Mouse (Mus musculus) lung, embryonic 16.5 days (tissue): ENCODE measurements around the gene Acmsd. TPM values are rescaled to one million over a fixed set of nuclear protein-coding genes. Genes with fewer than 3 reads are reported as not detected.

ENCODE experiments used
- ATAC-seq: fragments of 200-750 bp; cut with Nextera tagmentation; 2 replicates; pipeline ENCODE4 v1.8.0; 2017; ENCODE audit warnings: low read depth, mild to moderate bottlenecking, moderate library complexity
- H3K27ac ChIP-seq: fragments of 300-500 bp; sonication (generic); 2 replicates; pipeline ENCODE4 v1.5.1; 2014; ENCODE audit warnings: mild to moderate bottlenecking, control low read depth, low read length
- H3K27me3 ChIP-seq: fragments of 300-500 bp; sonication (generic); 2 replicates; pipeline ENCODE4 v1.6.1; 2014; ENCODE audit warnings: low read depth, low read length, mixed read lengths; ENCODE audit not compliant: control insufficient read depth, insufficient read depth
- H3K36me3 ChIP-seq: fragments of 300-500 bp; sonication (generic); 2 replicates; pipeline ENCODE4 v1.6.1; 2014; ENCODE audit warnings: low read length; ENCODE audit not compliant: control insufficient read depth, insufficient read depth
- H3K4me1 ChIP-seq: fragments of 300-500 bp; sonication (generic); replicated peaks from 2 replicates; pipeline ENCODE4 v1.6.1; 2014; ENCODE audit warnings: low read length, mixed read lengths; ENCODE audit not compliant: control insufficient read depth, insufficient read depth
- H3K4me2 ChIP-seq: fragments of 300-500 bp; sonication (generic); 2 replicates; pipeline ENCODE4 v1.6.1; 2014; ENCODE audit warnings: low read depth, low read length, control low read depth
- H3K4me3 ChIP-seq: fragments of 300-500 bp; sonication (generic); 2 replicates; pipeline ENCODE4 v1.5.1; 2014; ENCODE audit warnings: mild to moderate bottlenecking, low read length, control low read depth
- H3K9ac ChIP-seq: fragments of 300-500 bp; sonication (generic); 2 replicates; pipeline ENCODE4 v1.6.1; 2014; ENCODE audit warnings: low read length, control low read depth
- H3K9me3 ChIP-seq: fragments of 300-500 bp; sonication (generic); 2 replicates; pipeline ENCODE4 v1.6.1; 2016; ENCODE audit warnings: low read length; ENCODE audit not compliant: control insufficient read depth
- WGBS: fragments of 180-500 bp; shearing (Covaris S2); extraction: QIAGEN DNeasy Blood & Tissue Kit; methylation state at CpG from one replicate; pipeline ENCODE4 v1.1.7; 2014; 5-methylcytosine and 5-hydroxymethylcytosine counted together
- polyA plus RNA-seq: library from polyadenylated mRNA; unstranded; fragments of >200 nt; fragmentation: Nextera tagmentation; extraction: Ambion mirVana; gene quantifications from 2 replicates; pipeline ENCODE4 v1.2.1, GENCODE M21; 2015

Gene Acmsd
- polyA plus RNA-seq, 1 experiment from 2014 or later = 0.31 TPM

GRCm38 (mm10) chr1:127788943-127789342 is 59.7 kb downstream of the Acmsd start:
- WGBS = 82% methylated on average over 6 of the region's 6 CpGs
- H3K4me2 ChIP-seq = no peak overlapping the region
- no peaks in the 10 kb centered on the region for H3K4me1 ChIP-seq
- H3K27ac ChIP-seq = no peak overlapping the region
- H3K27me3 ChIP-seq = no peaks in the 10 kb centered on the region
- no peaks in the 10 kb centered on the region for H3K9me3 ChIP-seq
- no peak for ATAC-seq
- H3K4me3 ChIP-seq = no peak overlapping the region
- H3K9ac ChIP-seq = no peak overlapping the region
- no peaks in the 10 kb centered on the region for H3K36me3 ChIP-seq

GRCm38 (mm10) chr1:127793459-127793858 is 64.2 kb downstream of the Acmsd start:
- Histone ChIP-seq H3K36me3 (peaks cover 5% of the 10 kb centered on the region; the same call in 1 of the 2 replicates), H3K27ac (no peak overlapping the region), H3K9me3 (no peaks in the 10 kb centered on the region), H3K27me3 (no peaks in the 10 kb centered on the region), H3K4me3 (no peak overlapping the region), H3K4me1 (no peaks in the 10 kb centered on the region), H3K9ac (no peak overlapping the region), H3K4me2 (no peak overlapping the region)
- 70% methylated on average over 1 of the region's 1 CpGs for WGBS
- no peak for ATAC-seq

DNA sequence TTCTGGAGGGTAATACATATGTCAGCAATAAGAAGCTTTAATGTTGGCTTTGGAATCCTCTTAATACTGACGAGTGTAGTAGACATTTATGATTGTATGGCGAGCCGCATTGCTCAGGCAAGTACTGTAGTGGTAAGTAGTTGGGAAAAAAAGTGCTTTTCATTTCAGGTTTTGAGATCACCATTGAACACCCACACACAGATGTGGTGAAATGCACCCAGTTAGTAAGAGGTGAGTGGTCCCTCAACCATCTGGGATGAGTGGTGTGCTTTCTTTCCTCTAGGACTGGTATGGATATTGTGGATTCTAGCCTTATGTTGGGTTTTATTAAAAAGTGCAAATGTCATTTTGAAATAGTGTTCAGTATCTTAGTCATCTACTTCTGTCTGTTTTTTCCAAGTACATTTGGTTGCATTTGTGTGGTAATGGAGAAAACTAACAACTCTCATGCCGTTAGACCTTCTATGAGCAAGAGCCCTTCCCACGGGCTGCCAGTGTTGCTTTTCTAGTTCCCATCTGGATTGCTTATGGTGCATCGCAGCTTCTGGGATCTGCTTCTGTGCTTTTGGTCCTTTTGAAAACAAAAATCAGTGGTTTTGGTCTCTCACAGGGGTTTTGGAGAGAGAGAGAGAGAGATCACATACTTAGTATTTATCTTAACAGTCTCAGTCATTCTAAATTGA is 66.0 kb downstream of the Acmsd start:
- no peak overlapping the region for H3K4me2 ChIP-seq
- H3K9me3 ChIP-seq = no peaks in the 10 kb centered on the region
- H3K27me3 ChIP-seq = no peaks in the 10 kb centered on the region
- 85% methylated on average over 6 of the region's 6 CpGs for WGBS
- H3K9ac ChIP-seq = no peak overlapping the region
- peaks cover 8% of the 10 kb centered on the region for H3K36me3 ChIP-seq
- no peak overlapping the region for H3K4me3 ChIP-seq
- ATAC-seq = no peak
- H3K27ac ChIP-seq = no peak overlapping the region
- H3K4me1 ChIP-seq = no peaks in the 10 kb centered on the region

GRCm38 (mm10) chr1:127796341-127796740 is 67.1 kb downstream of the Acmsd start:
- Histone ChIP-seq H3K9ac (no peak overlapping the region), H3K4me2 (no peak overlapping the region), H3K36me3 (peaks cover 8% of the 10 kb centered on the region), H3K9me3 (no peaks in the 10 kb centered on the region), H3K27me3 (no peaks in the 10 kb centered on the region), H3K4me3 (no peak overlapping the region), H3K27ac (no peak overlapping the region), H3K4me1 (no peaks in the 10 kb centered on the region)
- no peak for ATAC-seq
- 44% methylated on average over 4 of the region's 4 CpGs for WGBS

DNA sequence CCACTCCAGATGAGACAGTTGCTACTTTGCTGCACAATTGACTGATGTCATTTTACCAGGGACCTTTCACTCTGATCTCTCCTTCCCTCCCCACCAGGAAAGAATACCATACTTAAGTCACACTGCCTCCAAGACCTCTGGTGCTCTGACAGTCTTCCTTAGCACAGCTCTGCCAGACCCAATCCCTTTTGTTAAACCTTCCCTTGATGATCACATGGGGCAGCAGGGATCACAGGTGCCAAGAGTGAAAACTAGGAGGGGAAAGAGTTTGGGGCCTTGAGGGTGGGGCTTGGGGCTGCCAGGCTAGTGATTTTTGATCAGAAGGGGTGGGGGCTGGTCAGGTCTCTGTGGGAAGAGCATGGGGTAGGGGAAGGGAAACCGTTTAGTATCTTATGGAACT is 67.5 kb downstream of the Acmsd start:
- Histone ChIP-seq H3K4me3 (no peak overlapping the region), H3K27ac (no peak overlapping the region), H3K4me1 (no peaks in the 10 kb centered on the region), H3K4me2 (no peak overlapping the region), H3K27me3 (no peaks in the 10 kb centered on the region), H3K9me3 (no peaks in the 10 kb centered on the region), H3K9ac (no peak overlapping the region), H3K36me3 (peaks cover 8% of the 10 kb centered on the region)
- ATAC-seq = no peak
- WGBS = 83% methylated on average over 1 of the region's 1 CpGs

DNA sequence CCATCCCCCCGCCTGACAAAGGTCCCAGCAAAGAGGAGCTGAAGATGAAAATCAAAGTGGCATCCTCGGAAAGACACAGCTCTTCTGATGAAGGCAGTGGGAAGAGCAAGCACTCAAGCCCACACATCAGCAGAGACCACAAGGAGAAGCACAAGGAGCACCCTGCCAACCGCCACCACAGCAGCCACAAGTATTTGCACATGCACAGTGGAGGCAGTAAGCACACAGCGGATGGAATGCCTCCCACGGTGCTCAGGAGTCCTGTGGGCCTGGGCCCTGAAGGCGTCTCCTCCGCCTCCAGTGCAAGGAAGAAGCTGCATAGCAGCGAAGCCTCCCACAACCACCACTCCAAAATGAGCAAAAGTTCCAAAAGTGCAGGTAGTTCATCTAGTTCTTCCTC is 73.7 kb downstream of the Acmsd start:
- peak; percentile 31; the same call in 1 of the 2 replicates for ATAC-seq
- Histone ChIP-seq H3K27ac (no peak overlapping the region), H3K4me3 (no peak overlapping the region), H3K9ac (no peak overlapping the region), H3K27me3 (no peaks in the 10 kb centered on the region), H3K4me2 (no peak overlapping the region), H3K4me1 (no peaks in the 10 kb centered on the region), H3K9me3 (no peaks in the 10 kb centered on the region), H3K36me3 (peaks cover 23% of the 10 kb centered on the region)
- WGBS = 78% methylated on average over 8 of the region's 8 CpGs

DNA sequence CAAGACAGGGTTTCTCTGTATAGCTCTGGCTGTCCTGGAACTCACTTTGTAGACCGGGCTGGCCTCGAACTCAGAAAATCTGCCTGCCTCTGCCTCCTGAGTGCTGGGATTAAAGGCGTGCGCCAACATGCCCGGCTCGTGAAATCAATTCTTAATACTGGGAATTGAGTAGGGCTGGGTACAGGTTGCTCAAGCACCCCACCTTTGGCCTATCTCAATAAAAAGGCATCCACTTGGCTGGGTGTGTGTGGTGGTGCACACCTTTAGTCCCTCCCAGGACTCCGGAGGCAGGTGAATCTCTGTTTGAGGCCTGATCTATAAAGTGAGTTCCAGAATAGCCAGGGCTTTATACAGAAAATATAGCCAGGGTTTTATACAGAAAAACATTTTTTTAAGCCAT is 79.5 kb downstream of the Acmsd start:
- no peak for ATAC-seq
- H3K27me3 ChIP-seq = no peaks in the 10 kb centered on the region
- no peak overlapping the region for H3K27ac ChIP-seq
- 95% methylated on average over 7 of the region's 7 CpGs for WGBS
- H3K4me2 ChIP-seq = no peak overlapping the region
- no peaks in the 10 kb centered on the region for H3K9me3 ChIP-seq
- H3K9ac ChIP-seq = no peak overlapping the region
- no peaks in the 10 kb centered on the region for H3K4me1 ChIP-seq
- H3K36me3 ChIP-seq = peaks cover 3% of the 10 kb centered on the region
- no peak overlapping the region for H3K4me3 ChIP-seq

DNA sequence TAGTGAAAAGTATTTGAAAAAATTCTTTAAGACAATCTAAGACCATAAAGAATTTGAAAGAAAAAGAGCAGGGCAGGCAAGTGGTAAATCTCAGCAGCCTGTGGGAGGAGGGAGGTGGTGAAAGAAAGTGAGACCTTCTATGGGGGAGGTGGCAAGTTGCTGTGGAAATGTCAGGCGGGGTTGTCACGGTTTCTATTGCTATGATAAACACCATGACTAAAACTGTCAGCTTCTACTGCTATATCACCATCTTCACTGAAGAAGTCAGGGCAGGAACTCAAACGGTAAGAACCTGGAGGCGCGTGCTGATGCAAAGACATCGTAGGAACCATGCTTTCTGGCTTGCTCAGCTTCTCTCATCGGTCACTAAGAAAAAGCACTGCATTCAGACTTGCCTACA is 83.7 kb downstream of the Acmsd start:
- Histone ChIP-seq H3K4me1 (no peaks in the 10 kb centered on the region), H3K9me3 (no peaks in the 10 kb centered on the region), H3K27me3 (no peaks in the 10 kb centered on the region), H3K9ac (no peak overlapping the region), H3K36me3 (no peaks in the 10 kb centered on the region), H3K27ac (no peak overlapping the region), H3K4me2 (no peak overlapping the region), H3K4me3 (no peak overlapping the region)
- WGBS = 57% methylated on average over 7 of the region's 7 CpGs
- ATAC-seq = no peak

GRCm38 (mm10) chr1:127816381-127816780 is 87.2 kb downstream of the Acmsd start:
- no peak for ATAC-seq
- Histone ChIP-seq H3K4me1 (no peaks in the 10 kb centered on the region), H3K27ac (no peak overlapping the region)

More at GRCm38 (mm10) chr1:127816381-127816780, 87.2 kb downstream of the Acmsd start:
- H3K27me3 ChIP-seq = no peaks in the 10 kb centered on the region
- no peak overlapping the region for H3K4me3 ChIP-seq
- no peaks in the 10 kb centered on the region for H3K36me3 ChIP-seq
- H3K4me2 ChIP-seq = no peak overlapping the region
- H3K9ac ChIP-seq = no peak overlapping the region
- WGBS = 68% methylated on average over 6 of the region's 6 CpGs
- no peaks in the 10 kb centered on the region for H3K9me3 ChIP-seq
